Mouse (Mus musculus): ENCODE data around the gene Grin2b. TPM values are rescaled to one million over a fixed set of nuclear protein-coding genes. Genes with fewer than 3 reads are reported as not detected.
"Not testable (repeated sequence)": the region's sequence is repeated elsewhere in the genome, so short reads cannot be mapped to it uniquely, and the experiment has no call there.

Grin2b gene
- polyA plus RNA-seq, 1 experiment from 2014 or later = 87.8 TPM

DNA sequence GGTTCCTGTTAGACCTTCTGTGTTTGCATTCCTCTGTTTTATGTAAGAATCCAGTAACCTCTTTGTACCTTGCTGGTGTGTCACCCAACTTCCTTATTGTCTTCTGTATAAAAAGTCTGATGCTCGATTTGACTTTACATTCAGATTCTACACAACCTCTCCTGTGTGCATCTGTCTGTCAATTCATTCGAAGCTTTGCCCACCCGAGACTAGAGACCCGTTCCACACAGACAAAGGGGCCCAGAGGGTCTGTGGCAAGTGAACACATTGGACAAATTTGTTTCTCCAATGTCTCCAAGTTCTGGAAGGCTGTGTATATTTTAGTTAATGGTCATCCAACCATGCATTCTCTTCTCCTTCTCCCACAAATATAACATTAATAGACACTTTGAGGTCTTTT is 491.9 kb downstream of the Grin2b start:
- not testable (repeated sequence) for H3K4me3 ChIP-seq (ENCODE audit: low read depth, low read length); H3K27ac ChIP-seq (ENCODE audit: low read depth, low read length); H3K36me3 ChIP-seq (ENCODE audit: control insufficient read depth, insufficient read depth, low read length); H3K9ac ChIP-seq (replicated peaks; ENCODE audit: low read depth, low read length); H3K4me1 ChIP-seq (ENCODE audit: control insufficient read depth, insufficient read depth, low read length); ATAC-seq (ENCODE audit: low read depth); H3K9me3 ChIP-seq (ENCODE audit: control insufficient read depth, low read length); H3K27me3 ChIP-seq (ENCODE audit: control insufficient read depth, insufficient read depth, low read length); H3K4me2 ChIP-seq (ENCODE audit: low read depth, low read length)
- WGBS = 86% methylated on average over 4 of the region's 4 CpGs

GRCm38 (mm10) chr6:135680105-135680710 is 493.1 kb downstream of the Grin2b start:
- no peak overlapping the region for H3K27ac ChIP-seq (ENCODE audit: low read depth, low read length)
- no peaks in the 10 kb centered on the region for H3K27me3 ChIP-seq (ENCODE audit: control insufficient read depth, insufficient read depth, low read length)
- no peak overlapping the region for H3K4me3 ChIP-seq (ENCODE audit: low read depth, low read length)
- H3K36me3 ChIP-seq (ENCODE audit: control insufficient read depth, insufficient read depth, low read length) = no peaks in the 10 kb centered on the region
- ATAC-seq (ENCODE audit: low read depth) = no peak
- no peak overlapping the region for H3K4me2 ChIP-seq (ENCODE audit: low read depth, low read length)
- H3K4me1 ChIP-seq (ENCODE audit: control insufficient read depth, insufficient read depth, low read length) = no peaks in the 10 kb centered on the region
- 75% methylated on average over 14 of the region's 14 CpGs for WGBS
- H3K9ac ChIP-seq (replicated peaks; ENCODE audit: low read depth, low read length) = no peak overlapping the region
- H3K9me3 ChIP-seq (ENCODE audit: control insufficient read depth, low read length) = no peaks in the 10 kb centered on the region

DNA sequence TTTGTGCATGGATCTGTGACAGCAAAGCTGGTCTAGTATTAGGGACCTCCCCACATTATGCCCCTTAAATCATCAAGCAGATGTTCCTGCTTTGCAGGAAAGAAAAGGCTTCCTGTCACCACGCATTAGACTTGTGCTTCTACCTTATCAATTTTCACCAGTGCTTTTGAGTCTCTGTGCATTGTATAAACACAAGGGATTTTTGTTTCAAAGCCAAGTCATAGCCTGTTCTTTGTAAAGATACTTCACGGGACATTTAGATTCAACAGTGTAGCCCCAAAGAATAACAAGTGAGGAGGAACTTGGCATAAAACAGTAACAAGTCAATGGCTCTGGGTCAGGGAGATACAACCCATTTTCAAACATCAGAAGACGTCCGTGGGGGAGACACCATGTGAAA is 498.9 kb downstream of the Grin2b start:
- no peak for ATAC-seq (ENCODE audit: low read depth)
- 16% methylated on average over 4 of the region's 4 CpGs for WGBS

GRCm38 (mm10) chr6:135672003-135672402 is 501.3 kb downstream of the Grin2b start:
- Histone ChIP-seq H3K27me3 (ENCODE audit: control insufficient read depth, insufficient read depth, low read length) (no peaks in the 10 kb centered on the region), H3K36me3 (ENCODE audit: control insufficient read depth, insufficient read depth, low read length) (no peaks in the 10 kb centered on the region), H3K4me1 (ENCODE audit: control insufficient read depth, insufficient read depth, low read length) (no peaks in the 10 kb centered on the region), H3K27ac (ENCODE audit: low read depth, low read length) (no peak overlapping the region), H3K4me3 (ENCODE audit: low read depth, low read length) (no peak overlapping the region), H3K4me2 (ENCODE audit: low read depth, low read length) (no peak overlapping the region), H3K9ac (replicated peaks; ENCODE audit: low read depth, low read length) (no peak overlapping the region), H3K9me3 (ENCODE audit: control insufficient read depth, low read length) (no peaks in the 10 kb centered on the region)
- no peak for ATAC-seq (ENCODE audit: low read depth)

More for the DNA sequence above, 498.9 kb downstream of the Grin2b start:
- Histone ChIP-seq H3K27me3 (ENCODE audit: control insufficient read depth, insufficient read depth, low read length) (no peaks in the 10 kb centered on the region), H3K9ac (replicated peaks; ENCODE audit: low read depth, low read length) (no peak overlapping the region), H3K4me1 (ENCODE audit: control insufficient read depth, insufficient read depth, low read length) (no peaks in the 10 kb centered on the region), H3K4me2 (ENCODE audit: low read depth, low read length) (no peak overlapping the region), H3K9me3 (ENCODE audit: control insufficient read depth, low read length) (no peaks in the 10 kb centered on the region), H3K27ac (ENCODE audit: low read depth, low read length) (no peak overlapping the region), H3K4me3 (ENCODE audit: low read depth, low read length) (no peak overlapping the region), H3K36me3 (ENCODE audit: control insufficient read depth, insufficient read depth, low read length) (no peaks in the 10 kb centered on the region)

Small RNA genes lying within 50 kb of the gene (microRNA-seq; reads per million reads assigned to microRNA genes)
- not detected for gene Gm22892

Other genes starting within 250 kb of the Grin2b start
- gene Gm8994, start 154.0 kb upstream of the Grin2b start, polyA plus RNA-seq (2014; fragmentation: Nextera tagmentation; extraction: Ambion mirVana) = not detected in 2 replicates
- not detected in 2 replicates for gene E330021D16Rik, start 242.1 kb upstream of the Grin2b start, polyA plus RNA-seq (2014; fragmentation: Nextera tagmentation; extraction: Ambion mirVana)

Data from neural tube, embryonic 14.5 days (tissue).